Mouse (Mus musculus) embryonic fibroblast, embryonic 13.5 days (primary cell): ENCODE measurements around the gene Prlh. TPM values are rescaled to one million over a fixed set of nuclear protein-coding genes. Genes with fewer than 3 reads are reported as not detected.
A peak's percentile ranks its signal among the peaks of the same experiment; 100 is the strongest.

ENCODE experiments used
- H3K27ac ChIP-seq: 2 replicates; pipeline ENCODE4 v1.5.1; 2012; ENCODE audit warnings: low read length, control low read depth, inconsistent platforms; ENCODE audit not compliant: insufficient read depth
- H3K4me1 ChIP-seq: 2 replicates; pipeline ENCODE4 v1.6.1; 2011; ENCODE audit warnings: low read length; ENCODE audit not compliant: control insufficient read depth, insufficient read depth
- H3K4me3 ChIP-seq: 2 replicates; pipeline ENCODE4 v1.5.1; 2011; ENCODE audit warnings: mild to moderate bottlenecking, control low read depth, low read length; ENCODE audit not compliant: insufficient read depth
- CTCF ChIP-seq: IDR thresholded peaks from 2 replicates; pipeline ENCODE4 v1.5.1; 2011; ENCODE audit warnings: mild to moderate bottlenecking, control low read depth, low read length, moderate library complexity, borderline replicate concordance; ENCODE audit not compliant: insufficient read depth
- POLR2A ChIP-seq: IDR thresholded peaks from 2 replicates; pipeline ENCODE4 v1.6.1; 2011; ENCODE audit warnings: low read depth, mild to moderate bottlenecking, control low read depth, low read length, moderate library complexity
- polyA plus RNA-seq: library from polyadenylated mRNA; stranded (reverse); fragments of >200 nt; gene quantifications from 2 replicates; pipeline ENCODE4 v1.2.4, GENCODE M21; 2011; ENCODE audit warnings: low read depth; ENCODE audit not compliant: missing spikeins, insufficient read length

Prlh gene
- polyA plus RNA-seq, 1 experiment, result not detected

DNA sequence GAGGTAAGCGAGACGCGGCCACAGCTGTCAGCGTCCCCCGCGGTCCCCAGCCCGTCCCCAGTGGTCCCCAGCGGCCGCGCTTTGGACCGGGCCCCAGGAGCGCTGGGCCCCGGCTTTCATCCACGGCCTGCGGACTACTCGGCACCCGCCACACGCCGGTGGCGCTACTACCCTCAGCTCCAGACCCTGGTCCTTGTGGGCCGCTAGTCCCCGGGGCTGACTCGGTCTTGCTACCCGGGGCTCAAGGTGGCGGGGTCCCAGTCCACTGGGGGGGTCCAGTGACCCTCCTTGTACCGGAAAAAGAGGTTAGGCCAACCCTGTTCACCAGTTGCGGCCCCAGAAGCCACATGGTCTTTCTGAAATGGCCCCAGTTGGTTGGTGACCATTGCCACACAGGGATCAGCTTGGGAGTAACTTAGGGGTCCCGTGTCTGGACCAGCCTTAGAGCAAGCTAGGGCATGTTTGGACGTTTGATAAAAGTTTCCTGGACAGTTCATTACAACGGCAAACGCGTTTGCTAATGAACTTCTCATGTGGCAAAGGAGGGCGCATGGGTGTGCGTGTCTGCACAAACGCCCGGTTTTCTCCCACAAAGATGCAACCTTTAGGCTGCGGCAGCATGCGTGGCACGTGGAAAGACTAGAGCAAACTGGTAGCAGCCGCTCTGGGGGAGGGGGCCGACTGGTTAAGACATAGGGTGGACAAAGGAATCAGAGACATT, 46.1 kb downstream of the Prlh start:
- 0 out of 2 replicates have a peak overlapping the region, but pooled peaks have one; percentile 9 for H3K27ac ChIP-seq
- peak overlapping the region; percentile 90 for H3K4me3 ChIP-seq
- 0 out of 2 replicates have a peak, but pooled peaks cover 2% of the 10 kb centered on the region for H3K4me1 ChIP-seq
- TF ChIP-seq POLR2A (no peak), CTCF (no peak)

DNA sequence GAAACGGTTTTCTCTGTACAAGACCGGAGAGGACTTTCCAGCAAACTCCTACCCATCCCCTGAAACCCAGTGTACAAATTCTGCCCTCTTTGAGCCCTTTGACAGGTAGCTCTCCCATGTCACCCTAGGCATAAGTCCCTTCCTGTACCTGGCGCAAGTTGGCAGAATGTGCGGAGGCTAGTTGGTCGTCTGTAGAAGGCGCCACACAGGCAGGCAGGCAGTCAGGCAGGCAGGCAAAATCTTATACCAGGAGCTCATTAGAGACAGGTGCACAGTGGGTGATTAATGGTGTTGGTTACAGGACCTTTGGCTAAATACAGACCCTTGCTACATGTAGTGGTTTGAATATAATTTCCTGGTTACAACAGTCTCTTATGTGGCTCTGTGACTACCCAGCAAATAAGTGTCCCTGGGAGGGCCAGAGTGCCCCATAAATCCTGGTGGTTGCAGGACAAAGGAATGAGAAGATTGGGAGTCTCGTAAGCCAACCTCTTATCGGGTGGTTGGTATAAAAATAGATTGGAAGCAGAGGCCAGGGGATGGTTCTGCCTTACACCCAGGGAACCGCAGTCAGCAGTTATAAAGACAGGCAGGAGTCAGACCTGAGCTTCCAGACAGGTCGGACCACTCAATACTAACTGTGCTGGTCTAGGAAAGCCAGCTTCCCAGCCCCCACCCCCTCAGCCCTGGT, 47.1 kb downstream of the Prlh start:
- Histone ChIP-seq H3K27ac (no peak overlapping the region), H3K4me3 (peak overlapping the region; percentile 90), H3K4me1 (0 out of 2 replicates have a peak, but pooled peaks cover 2% of the 10 kb centered on the region)
- TF ChIP-seq POLR2A (no peak), CTCF (no peak)

DNA sequence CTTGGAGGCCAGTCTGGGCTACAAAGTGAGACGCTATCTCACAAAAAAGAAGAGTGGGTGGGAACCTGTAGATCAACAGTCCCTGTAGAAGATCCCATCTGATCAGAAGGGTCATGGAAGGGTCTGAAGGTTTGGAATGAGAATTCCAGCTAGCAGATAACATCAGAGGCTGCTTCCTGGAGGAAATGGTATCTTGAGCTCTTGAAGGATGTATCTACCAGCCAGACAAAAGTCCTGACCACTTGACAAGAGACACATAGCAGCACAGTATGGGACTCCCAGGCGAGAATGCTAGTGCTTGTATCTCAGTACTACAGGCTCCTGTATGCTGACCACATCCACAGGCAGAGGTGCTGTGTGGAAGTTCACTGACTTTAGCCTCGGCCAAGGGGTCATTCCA, 48.2 kb downstream of the Prlh start:
- no peak for TF ChIP-seq POLR2A
- TF ChIP-seq CTCF, result no peak
- no peak overlapping the region for H3K4me3 ChIP-seq
- H3K27ac ChIP-seq, result no peak overlapping the region
- H3K4me1 ChIP-seq, result 0 out of 2 replicates have a peak, but pooled peaks cover 2% of the 10 kb centered on the region

DNA sequence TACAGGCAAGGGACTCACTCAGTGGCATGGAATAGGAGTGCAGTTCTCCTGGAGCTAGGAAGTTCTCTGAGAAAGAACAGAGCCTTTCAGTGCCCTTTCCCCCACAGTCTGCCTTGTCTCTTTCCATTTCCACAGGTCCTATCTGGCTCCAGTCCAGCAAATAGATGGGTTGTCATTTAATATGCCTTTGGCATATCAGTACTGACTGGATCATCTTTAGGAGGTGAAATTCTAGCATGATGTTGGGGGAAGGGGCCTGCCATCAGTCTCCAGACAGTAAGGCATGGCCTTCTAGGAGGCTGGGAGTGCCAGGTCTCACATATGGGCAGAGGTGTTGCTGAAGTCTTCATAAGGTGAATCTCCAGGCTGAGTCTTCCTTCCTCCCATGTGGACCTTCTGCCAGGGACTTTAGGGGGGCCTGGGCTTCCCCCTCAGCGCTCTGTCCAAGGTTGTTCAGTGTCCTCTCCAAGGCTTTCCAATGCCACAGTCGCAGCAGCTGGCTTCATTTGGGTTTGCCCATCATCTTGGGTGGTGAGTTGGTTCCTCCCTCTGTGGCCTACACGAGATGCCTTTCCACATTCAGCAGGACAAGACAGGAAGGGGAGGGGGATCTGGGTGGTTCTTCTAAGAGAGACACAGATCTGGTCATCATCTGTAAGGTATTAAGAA, 49.1 kb downstream of the Prlh start:
- Histone ChIP-seq H3K27ac (no peak overlapping the region), H3K4me1 (0 out of 2 replicates have a peak, but pooled peaks cover 2% of the 10 kb centered on the region), H3K4me3 (no peak overlapping the region)
- no peak for TF ChIP-seq CTCF
- no peak for TF ChIP-seq POLR2A

DNA sequence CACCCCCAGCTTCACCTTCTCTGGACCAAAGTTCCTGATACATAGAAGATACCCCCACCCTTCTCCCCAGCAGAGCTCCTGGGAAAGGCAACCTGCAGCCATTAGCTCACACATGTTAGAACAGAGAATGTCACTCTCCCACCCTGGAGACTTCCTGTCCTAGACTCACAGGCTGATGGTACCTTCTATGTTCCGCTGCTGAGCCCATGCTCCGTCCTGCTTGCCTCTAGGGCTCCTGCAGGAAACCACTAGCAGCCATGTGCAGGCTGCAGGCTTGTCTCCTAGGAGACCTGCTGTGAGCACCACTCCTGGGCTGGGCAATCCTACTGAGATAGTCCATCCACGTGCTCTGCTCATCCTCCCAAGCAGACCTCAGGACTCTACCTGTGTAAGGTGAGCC, 49.7 kb downstream of the Prlh start:
- TF ChIP-seq CTCF, result no peak
- no peak for TF ChIP-seq POLR2A
- Histone ChIP-seq H3K4me3 (no peak overlapping the region), H3K4me1 (0 out of 2 replicates have a peak, but pooled peaks cover 2% of the 10 kb centered on the region), H3K27ac (no peak overlapping the region)

Other genes starting within 250 kb of the Prlh start
- gene Col6a3, start 109.1 kb upstream of the Prlh start, polyA plus RNA-seq, result 591 and 749 TPM in 2 replicates
- gene Mlph, start 38.0 kb upstream of the Prlh start, polyA plus RNA-seq, result 0.18 and 0.19 TPM in 2 replicates
- not detected in 2 replicates for gene Rab17, start 16.6 kb downstream of the Prlh start, polyA plus RNA-seq
- 109 and 170 TPM in 2 replicates for gene Lrrfip1, start 45.6 kb downstream of the Prlh start, polyA plus RNA-seq
- gene Rbm44, start 192.0 kb downstream of the Prlh start, polyA plus RNA-seq, result 0.27 TPM in 1 of 2 replicates, not detected in the other
- 5.7 and 7.6 TPM in 2 replicates for gene Ramp1, start 226.7 kb downstream of the Prlh start, polyA plus RNA-seq